Mouse (Mus musculus) heart, adult 2 months (tissue): ENCODE data around the gene Gm10134.
A peak's percentile ranks its signal among the peaks of the same experiment; 100 is the strongest.

Experiments
- CTCF ChIP-seq: fragments of 200-600 bp; IDR thresholded peaks from 2 replicates; pipeline ENCODE4 v1.8.1; 2022; ENCODE audit warnings: antibody characterized with exemption, mild to moderate bottlenecking, moderate library complexity
- EP300 ChIP-seq: fragments of 200-500 bp; IDR thresholded peaks from 2 replicates; pipeline ENCODE4 v1.6.1; 2011; ENCODE audit warnings: low read depth, low read length, control low read depth; ENCODE audit not compliant: insufficient read depth
- POLR2A ChIP-seq: fragments of 200-500 bp; IDR thresholded peaks from 2 replicates; pipeline ENCODE4 v1.6.1; 2011; ENCODE audit warnings: mild to moderate bottlenecking, low read depth, low read length, control low read depth; ENCODE audit not compliant: insufficient read depth

DNA sequence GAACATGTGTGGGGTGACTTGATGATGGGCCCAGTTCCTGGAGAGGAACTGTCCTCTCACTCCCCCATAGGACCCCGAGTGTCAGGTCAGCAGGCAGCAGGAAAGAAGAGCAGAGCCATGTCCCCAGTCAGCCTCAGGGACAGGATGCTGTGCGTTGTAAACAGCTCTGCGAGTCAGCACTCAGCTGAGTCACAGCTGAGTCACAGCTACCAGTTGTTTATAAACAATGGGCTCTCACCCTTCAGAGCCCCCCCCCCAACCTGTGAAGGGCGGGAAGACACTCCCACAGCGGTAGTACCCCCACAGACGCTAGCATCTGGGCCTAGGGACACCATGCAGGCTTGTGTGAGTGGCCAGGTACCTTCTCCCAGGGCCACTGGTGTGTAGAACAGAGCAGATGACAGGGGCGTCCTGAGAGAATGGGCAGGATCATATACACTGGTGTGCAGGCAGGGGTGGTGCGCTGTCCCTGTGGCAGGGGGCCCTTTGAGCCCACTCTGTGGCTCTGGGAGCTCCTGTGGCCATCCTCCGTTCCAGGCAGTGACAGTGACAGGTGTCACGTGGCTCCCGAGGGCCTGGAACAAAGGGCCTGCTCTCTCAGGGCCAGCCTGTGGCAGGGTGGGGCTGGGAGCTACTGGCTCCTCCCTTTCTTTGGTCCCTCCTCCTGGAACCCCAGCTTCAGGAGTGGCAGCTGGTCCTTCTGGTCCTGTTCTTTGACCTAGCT, 19.5 kb downstream of the Gm10134 start:
- TF ChIP-seq CTCF: no peak
- peak; percentile 53 for TF ChIP-seq POLR2A
- TF ChIP-seq EP300: 0 out of 2 replicates have a peak, but pooled peaks have one; percentile 9
